Mouse (Mus musculus): ENCODE results near the gene Phip. TPM values are rescaled to one million over a fixed set of nuclear protein-coding genes. Genes with fewer than 3 reads are reported as not detected.

Gene Phip
- polyA plus RNA-seq, 1 experiment from 2014 or later = 71.1 TPM

- Histone ChIP-seq H3K36me3 (ENCODE audit: control insufficient read depth, insufficient read depth, low read length) (no peaks in the 10 kb centered on the region), H3K27ac (ENCODE audit: low read depth) (no peak overlapping the region), H3K27me3 (replicated peaks; ENCODE audit: control insufficient read depth, insufficient read depth, low read length) (no peaks in the 10 kb centered on the region), H3K4me3 (ENCODE audit: low read depth, low read length) (no peak overlapping the region), H3K9ac (ENCODE audit: low read length) (no peak overlapping the region), H3K9me3 (ENCODE audit: control insufficient read depth, low read length) (no peaks in the 10 kb centered on the region), H3K4me1 (replicated peaks; ENCODE audit: control insufficient read depth, insufficient read depth, low read length) (no peaks in the 10 kb centered on the region), H3K4me2 (ENCODE audit: low read length) (no peak overlapping the region)
- ATAC-seq (replicated peaks; ENCODE audit: low FRiP score, low TSS enrichment, low read depth) = no peak
- no peak for DNase-seq (ENCODE audit: low spot score)
- 82% methylated on average over 2 of the region's 2 CpGs for WGBS
These were observed 114.5 kb downstream of the Phip start for GRCm38 (mm10) chr9:82860805-82861204.

GRCm38 (mm10) chr9:82856241-82856640 lies 119.1 kb downstream of the Phip start:
- no peaks in the 10 kb centered on the region for H3K27me3 ChIP-seq (replicated peaks; ENCODE audit: control insufficient read depth, insufficient read depth, low read length)
- no peak overlapping the region for H3K4me2 ChIP-seq (ENCODE audit: low read length)
- no peak for ATAC-seq (replicated peaks; ENCODE audit: low FRiP score, low TSS enrichment, low read depth)
- WGBS = 85% methylated on average over 4 of the region's 4 CpGs
- no peak overlapping the region for H3K27ac ChIP-seq (ENCODE audit: low read depth)
- DNase-seq (ENCODE audit: low spot score) = no peak
- H3K4me1 ChIP-seq (replicated peaks; ENCODE audit: control insufficient read depth, insufficient read depth, low read length) = no peaks in the 10 kb centered on the region
- no peak overlapping the region for H3K9ac ChIP-seq (ENCODE audit: low read length)
- no peak overlapping the region for H3K4me3 ChIP-seq (ENCODE audit: low read depth, low read length)
- H3K36me3 ChIP-seq (ENCODE audit: control insufficient read depth, insufficient read depth, low read length) = no peaks in the 10 kb centered on the region
- no peaks in the 10 kb centered on the region for H3K9me3 ChIP-seq (ENCODE audit: control insufficient read depth, low read length)

GRCm38 (mm10) chr9:82854973-82855614 lies 120.2 kb downstream of the Phip start:
- Histone ChIP-seq H3K4me2 (ENCODE audit: low read length) (no peak overlapping the region), H3K4me3 (ENCODE audit: low read depth, low read length) (no peak overlapping the region), H3K27me3 (replicated peaks; ENCODE audit: control insufficient read depth, insufficient read depth, low read length) (no peaks in the 10 kb centered on the region), H3K36me3 (ENCODE audit: control insufficient read depth, insufficient read depth, low read length) (no peaks in the 10 kb centered on the region), H3K9ac (ENCODE audit: low read length) (no peak overlapping the region), H3K4me1 (replicated peaks; ENCODE audit: control insufficient read depth, insufficient read depth, low read length) (no peaks in the 10 kb centered on the region), H3K9me3 (ENCODE audit: control insufficient read depth, low read length) (no peaks in the 10 kb centered on the region), H3K27ac (ENCODE audit: low read depth) (no peak overlapping the region)
- DNase-seq (ENCODE audit: low spot score) (no peak), ATAC-seq (replicated peaks; ENCODE audit: low FRiP score, low TSS enrichment, low read depth) (no peak)
- 38% methylated on average over 3 of the region's 3 CpGs for WGBS

GRCm38 (mm10) chr9:82854040-82854439 lies 121.3 kb downstream of the Phip start:
- DNase-seq (ENCODE audit: low spot score) = no peak
- H3K27ac ChIP-seq (ENCODE audit: low read depth) = no peak overlapping the region
- H3K4me3 ChIP-seq (ENCODE audit: low read depth, low read length) = no peak overlapping the region
- no peak for ATAC-seq (replicated peaks; ENCODE audit: low FRiP score, low TSS enrichment, low read depth)
- H3K9ac ChIP-seq (ENCODE audit: low read length) = no peak overlapping the region
- H3K9me3 ChIP-seq (ENCODE audit: control insufficient read depth, low read length) = no peaks in the 10 kb centered on the region
- H3K4me2 ChIP-seq (ENCODE audit: low read length) = no peak overlapping the region
- WGBS = 53% methylated on average over 2 of the region's 2 CpGs
- no peaks in the 10 kb centered on the region for H3K4me1 ChIP-seq (replicated peaks; ENCODE audit: control insufficient read depth, insufficient read depth, low read length)
- no peaks in the 10 kb centered on the region for H3K36me3 ChIP-seq (ENCODE audit: control insufficient read depth, insufficient read depth, low read length)
- no peaks in the 10 kb centered on the region for H3K27me3 ChIP-seq (replicated peaks; ENCODE audit: control insufficient read depth, insufficient read depth, low read length)

GRCm38 (mm10) chr9:82842671-82843070 lies 132.6 kb downstream of the Phip start:
- Histone ChIP-seq H3K4me3 (ENCODE audit: low read depth, low read length) (no peak overlapping the region), H3K9me3 (ENCODE audit: control insufficient read depth, low read length) (no peaks in the 10 kb centered on the region), H3K4me1 (replicated peaks; ENCODE audit: control insufficient read depth, insufficient read depth, low read length) (no peaks in the 10 kb centered on the region), H3K4me2 (ENCODE audit: low read length) (no peak overlapping the region), H3K27me3 (replicated peaks; ENCODE audit: control insufficient read depth, insufficient read depth, low read length) (no peaks in the 10 kb centered on the region), H3K36me3 (ENCODE audit: control insufficient read depth, insufficient read depth, low read length) (peaks cover 13% of the 10 kb centered on the region; the same call in 1 of the 2 replicates), H3K9ac (ENCODE audit: low read length) (no peak overlapping the region), H3K27ac (ENCODE audit: low read depth) (no peak overlapping the region)
- DNase-seq (ENCODE audit: low spot score) = no peak
- no peak for ATAC-seq (replicated peaks; ENCODE audit: low FRiP score, low TSS enrichment, low read depth)
- WGBS = 87% methylated on average over 4 of the region's 4 CpGs

- Histone ChIP-seq H3K9me3 (ENCODE audit: control insufficient read depth, low read length) (no peaks in the 10 kb centered on the region), H3K4me2 (ENCODE audit: low read length) (no peak overlapping the region), H3K9ac (ENCODE audit: low read length) (no peak overlapping the region), H3K4me1 (replicated peaks; ENCODE audit: control insufficient read depth, insufficient read depth, low read length) (0 out of 2 replicates have a peak, but pooled peaks cover 3% of the 10 kb centered on the region), H3K27ac (ENCODE audit: low read depth) (no peak overlapping the region), H3K27me3 (replicated peaks; ENCODE audit: control insufficient read depth, insufficient read depth, low read length) (no peaks in the 10 kb centered on the region), H3K4me3 (ENCODE audit: low read depth, low read length) (no peak overlapping the region), H3K36me3 (ENCODE audit: control insufficient read depth, insufficient read depth, low read length) (peaks cover 15% of the 10 kb centered on the region; the same call in 1 of the 2 replicates)
- 73% methylated on average over 6 of the region's 6 CpGs for WGBS
- no peak for DNase-seq (ENCODE audit: low spot score)
- no peak for ATAC-seq (replicated peaks; ENCODE audit: low FRiP score, low TSS enrichment, low read depth)
These were observed 139.4 kb downstream of the Phip start for GRCm38 (mm10) chr9:82835921-82836320.

- Histone ChIP-seq H3K4me2 (ENCODE audit: low read length) (no peak overlapping the region), H3K27ac (ENCODE audit: low read depth) (no peak overlapping the region), H3K9me3 (ENCODE audit: control insufficient read depth, low read length) (no peaks in the 10 kb centered on the region), H3K9ac (ENCODE audit: low read length) (no peak overlapping the region), H3K4me1 (replicated peaks; ENCODE audit: control insufficient read depth, insufficient read depth, low read length) (peaks cover 10% of the 10 kb centered on the region; the same call in 1 of the 2 replicates), H3K4me3 (ENCODE audit: low read depth, low read length) (no peak overlapping the region), H3K27me3 (replicated peaks; ENCODE audit: control insufficient read depth, insufficient read depth, low read length) (no peaks in the 10 kb centered on the region), H3K36me3 (ENCODE audit: control insufficient read depth, insufficient read depth, low read length) (no peaks in the 10 kb centered on the region)
- ATAC-seq (replicated peaks; ENCODE audit: low FRiP score, low TSS enrichment, low read depth) = no peak
- 42% methylated on average over 4 of the region's 4 CpGs for WGBS
- no peak for DNase-seq (ENCODE audit: low spot score)
These were observed 143.4 kb downstream of the Phip start for GRCm38 (mm10) chr9:82831891-82832290.

- peak overlapping the region; percentile 81 for H3K9ac ChIP-seq (ENCODE audit: low read length)
- DNase-seq (ENCODE audit: low spot score) (peak; percentile 92), ATAC-seq (replicated peaks; ENCODE audit: low FRiP score, low TSS enrichment, low read depth) (peak; percentile 94)
- peak overlapping the region; percentile 86 for H3K27ac ChIP-seq (ENCODE audit: low read depth)
- peak overlapping the region; percentile 82 for H3K4me3 ChIP-seq (ENCODE audit: low read depth, low read length)
- H3K4me1 ChIP-seq (replicated peaks; ENCODE audit: control insufficient read depth, insufficient read depth, low read length) = peaks cover 10% of the 10 kb centered on the region; the same call in 1 of the 2 replicates
- WGBS = under 1% methylated on average over 63 of the region's 65 CpGs
- H3K9me3 ChIP-seq (ENCODE audit: control insufficient read depth, low read length) = no peaks in the 10 kb centered on the region
- H3K27me3 ChIP-seq (replicated peaks; ENCODE audit: control insufficient read depth, insufficient read depth, low read length) = no peaks in the 10 kb centered on the region
- peak overlapping the region; percentile 72 for H3K4me2 ChIP-seq (ENCODE audit: low read length)
- no peaks in the 10 kb centered on the region for H3K36me3 ChIP-seq (ENCODE audit: control insufficient read depth, insufficient read depth, low read length)
These were observed 145.5 kb downstream of the Phip start for GRCm38 (mm10) chr9:82829693-82830430.
